Mouse (Mus musculus): ENCODE measurements around the gene Tmem19.

- TF ChIP-seq POLR2A (IDR thresholded peaks at IDR 0.05; ENCODE audit: insufficient read depth, low read depth, low read length) (no peak), CTCF (IDR thresholded peaks at IDR 0.05; ENCODE audit: insufficient read depth, low read depth, low read length) (no peak)
Measured at GRCm38 (mm10) chr10:115295162-115295561, 67.1 kb downstream of the Tmem19 start.
